Mouse (Mus musculus) cerebellum, adult 9-11 months (tissue): ENCODE measurements around the gene P3h4.

Experiments
- DNase-seq: peaks from one replicate; pipeline ENCODE4 v3.0.0; 2022

P3h4 gene

DNA sequence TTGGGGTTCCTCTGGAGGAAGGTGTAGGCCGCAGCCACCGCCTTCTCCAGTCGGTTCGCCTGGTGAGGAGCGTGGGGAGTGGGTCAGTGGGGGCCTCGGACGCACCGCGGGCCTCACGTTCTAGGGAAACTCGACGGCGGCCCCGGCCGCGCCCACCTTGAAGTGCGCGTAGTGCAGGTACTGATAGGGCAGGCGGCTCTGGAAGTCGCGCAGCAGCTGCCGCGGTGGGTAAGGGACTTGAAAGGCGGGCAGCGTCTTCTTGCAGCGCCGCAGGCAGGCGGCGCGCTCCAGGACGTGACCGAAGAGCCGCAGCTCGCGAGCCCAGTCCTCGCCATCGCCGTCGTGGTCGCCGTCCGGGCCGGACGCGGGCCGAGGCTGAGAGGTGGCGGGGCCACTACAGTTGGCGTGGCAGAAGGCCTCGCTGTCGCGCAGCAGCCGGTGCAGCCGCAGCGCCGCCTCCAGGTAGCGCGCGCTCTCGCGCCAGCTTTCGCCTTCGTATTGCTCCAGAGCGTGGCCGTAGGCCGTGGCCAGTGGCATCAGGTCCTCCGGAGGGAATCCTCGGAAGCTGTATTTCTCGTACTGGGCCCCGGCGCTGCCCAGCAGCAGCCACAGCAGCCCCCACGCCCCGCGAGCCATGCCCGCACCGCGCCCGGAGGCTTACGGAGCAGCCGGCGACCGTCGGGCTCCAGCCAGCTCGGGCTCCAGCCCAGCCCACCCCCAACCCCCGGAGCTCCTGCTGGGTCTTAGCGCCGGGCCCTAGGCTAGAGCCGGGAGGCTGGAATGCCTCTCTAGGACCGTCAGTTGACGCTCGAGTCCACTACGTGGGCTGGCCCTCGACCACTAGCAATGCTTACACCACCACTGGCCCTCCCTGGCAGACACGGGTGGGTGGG, at the start of gene P3h4:
Gene P3h4, minus strand, starts transcription at position 816 of the 893 bp plus-strand sequence.
- peak; percentile 89 for DNase-seq

DNA sequence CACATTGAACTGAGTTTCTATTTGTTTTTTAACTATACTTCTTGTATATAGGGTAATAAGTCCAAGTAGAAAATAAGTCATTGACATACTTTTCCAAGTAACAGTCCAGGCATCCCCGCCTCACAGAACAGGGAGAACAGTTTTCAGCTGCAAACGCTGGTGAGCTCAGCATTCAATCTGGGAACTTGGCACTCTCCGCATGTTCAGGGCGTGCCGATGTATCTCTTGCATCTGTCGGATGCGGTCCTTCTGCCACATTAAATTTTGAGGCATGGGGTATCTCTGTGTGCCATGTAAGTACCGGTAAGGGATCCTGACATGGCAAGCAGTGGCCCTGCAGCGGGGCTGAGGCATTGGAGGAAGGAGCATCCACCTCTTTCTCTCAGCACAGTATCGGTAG, 48.1 kb upstream of the P3h4 start:
- no peak for DNase-seq

DNA sequence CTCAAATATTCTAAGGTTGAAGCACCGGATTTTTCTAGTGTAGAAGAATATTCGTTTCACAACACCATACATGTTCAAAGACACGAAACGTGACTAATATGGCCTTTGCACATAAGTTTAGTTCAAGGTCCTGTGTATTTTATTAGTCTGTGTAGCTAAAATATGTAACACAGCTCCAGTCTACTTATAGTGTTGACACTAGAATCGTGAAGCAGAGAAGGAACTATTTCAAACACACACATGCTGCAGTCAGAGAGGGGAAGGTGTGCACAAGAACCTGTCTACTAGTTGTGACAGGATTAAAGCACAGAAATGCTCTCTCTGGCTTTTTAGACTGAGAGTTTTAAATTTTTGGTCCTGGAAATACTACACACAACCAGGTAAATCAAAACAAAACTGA, 43.1 kb upstream of the P3h4 start:
- DNase-seq: no peak

DNA sequence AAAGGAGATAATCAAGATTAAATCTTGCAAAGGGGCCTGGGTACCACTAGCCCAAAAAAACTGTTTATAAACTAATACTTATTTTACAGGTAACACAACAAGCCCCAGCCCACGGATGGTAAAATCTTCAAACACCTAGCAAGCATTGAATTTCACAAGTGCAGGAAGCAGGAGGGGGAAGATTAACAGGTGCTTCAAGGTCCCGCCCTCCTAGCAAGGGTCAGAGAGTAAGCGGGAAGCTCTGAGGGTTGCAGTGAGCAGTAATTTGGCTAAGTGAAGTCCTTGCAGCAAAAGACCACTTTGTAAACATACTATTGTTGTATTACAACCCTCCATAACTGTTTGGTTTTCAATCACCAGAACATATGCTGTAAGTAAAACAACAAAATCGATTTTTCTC, 42.6 kb upstream of the P3h4 start:
- no peak for DNase-seq

GRCm38 (mm10) chr11:100442625-100443024, 28.0 kb upstream of the P3h4 start:
- DNase-seq: no peak

DNA sequence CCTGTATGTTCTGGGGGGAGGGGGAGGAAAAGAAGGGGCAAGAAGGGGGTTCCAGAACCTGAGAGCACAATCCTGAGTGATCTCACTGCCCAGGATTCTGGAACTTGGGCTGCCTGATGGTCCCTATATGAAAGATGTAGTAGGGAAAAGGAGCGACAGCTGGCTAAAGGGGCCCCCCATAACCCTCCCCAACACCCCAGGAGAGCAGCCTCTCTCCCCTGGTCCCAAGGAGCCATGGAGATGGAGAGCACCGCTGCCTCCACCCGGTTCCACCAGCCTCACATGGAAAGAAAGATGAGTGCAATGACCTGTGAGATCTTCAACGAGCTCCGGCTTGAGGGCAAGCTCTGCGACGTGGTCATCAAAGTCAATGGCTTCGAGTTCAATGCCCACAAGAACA, 27.2 kb upstream of the P3h4 start, which contains the start of the genes Nt5c3b and Klhl10:
Gene Nt5c3b, minus strand, starts transcription at position 12 of the 400 bp plus-strand sequence.
Gene Klhl10, plus strand, starts transcription at position 121 of the 400 bp plus-strand sequence.
- DNase-seq: no peak

DNA sequence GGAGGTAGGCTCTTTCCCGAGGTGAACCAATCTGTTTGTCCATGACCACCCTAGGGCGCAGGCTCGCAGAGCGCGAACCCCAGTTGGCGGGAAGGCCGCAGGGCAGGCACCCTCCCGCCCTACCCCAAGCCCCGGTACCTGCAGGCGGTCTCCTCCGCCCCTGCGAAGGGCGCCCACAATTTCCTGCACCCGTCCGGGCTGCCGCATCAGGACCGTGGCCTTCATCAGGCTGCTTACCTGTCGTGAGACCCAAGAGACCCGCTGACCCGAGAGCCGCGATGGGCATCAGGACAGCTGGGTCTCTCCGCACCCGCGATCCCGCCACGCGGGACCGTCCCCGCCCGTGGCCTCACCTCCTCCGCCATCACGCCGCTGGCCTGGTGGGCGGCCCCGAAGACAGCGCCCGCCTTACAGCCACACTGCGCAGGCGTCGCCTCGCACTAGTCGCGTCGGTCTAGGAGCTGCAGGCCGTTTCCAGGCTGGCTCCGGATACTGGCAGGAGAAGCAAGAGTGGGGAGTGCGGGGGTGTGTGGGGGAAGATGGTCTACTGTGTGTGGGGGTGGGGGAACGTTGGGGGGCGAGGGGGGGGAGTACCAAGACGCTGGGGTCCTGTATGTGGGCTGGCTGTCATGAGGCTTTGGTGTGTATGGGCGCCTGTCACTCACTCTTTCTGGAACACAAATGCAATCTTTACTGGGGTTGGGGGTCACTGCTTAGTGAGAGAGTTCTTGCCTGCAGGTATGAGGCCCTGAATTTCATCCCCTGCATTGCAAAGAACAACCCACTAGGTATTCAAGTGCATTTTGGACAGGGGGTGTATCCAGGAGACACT, 26.3 kb upstream of the P3h4 start:
- peak; percentile 87 for DNase-seq

GRCm38 (mm10) chr11:100437901-100438300, 23.3 kb upstream of the P3h4 start:
- DNase-seq: no peak

GRCm38 (mm10) chr11:100435678-100436246, 21.1 kb upstream of the P3h4 start:
- no peak for DNase-seq

DNA sequence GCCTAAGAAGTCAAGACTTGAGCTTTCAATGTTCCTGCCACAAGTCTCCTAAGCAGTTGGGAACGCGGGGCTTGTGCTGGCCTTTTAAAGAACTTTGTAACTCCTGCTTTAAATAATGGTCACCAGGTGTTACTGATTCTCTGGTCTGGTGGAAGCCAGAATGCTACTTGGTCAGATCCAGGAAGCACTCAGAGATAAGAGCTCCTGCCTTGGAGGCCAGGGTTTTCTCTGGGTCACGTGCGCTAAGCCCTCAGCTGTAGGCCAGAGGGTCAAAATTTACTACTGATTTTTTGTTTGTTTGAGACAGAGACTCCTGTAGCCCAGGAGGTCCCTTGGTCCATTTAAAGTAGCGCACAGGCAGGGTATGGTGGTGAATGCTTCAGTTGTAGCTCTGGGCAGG, 17.4 kb upstream of the P3h4 start:
- DNase-seq: no peak

DNA sequence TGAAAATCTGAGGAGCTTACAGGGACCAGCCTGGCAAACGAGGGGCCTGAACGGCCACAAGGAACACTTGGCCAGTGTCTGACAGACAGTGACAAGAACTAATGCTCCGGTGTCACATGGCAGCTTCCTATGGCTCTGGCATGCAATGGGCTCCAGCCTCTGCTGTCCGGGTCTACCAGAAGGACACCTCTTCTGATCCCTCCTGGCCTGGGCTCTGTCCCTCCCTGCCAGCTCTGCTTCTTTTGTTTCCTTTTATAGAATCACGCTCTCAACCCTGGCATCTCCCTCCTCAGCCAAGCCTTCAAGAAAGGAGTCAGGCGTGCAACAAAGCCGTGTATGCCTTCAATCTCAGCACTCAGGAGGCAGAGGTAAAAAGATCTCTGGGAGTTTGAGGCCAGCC, 15.4 kb upstream of the P3h4 start:
- no peak for DNase-seq

DNA sequence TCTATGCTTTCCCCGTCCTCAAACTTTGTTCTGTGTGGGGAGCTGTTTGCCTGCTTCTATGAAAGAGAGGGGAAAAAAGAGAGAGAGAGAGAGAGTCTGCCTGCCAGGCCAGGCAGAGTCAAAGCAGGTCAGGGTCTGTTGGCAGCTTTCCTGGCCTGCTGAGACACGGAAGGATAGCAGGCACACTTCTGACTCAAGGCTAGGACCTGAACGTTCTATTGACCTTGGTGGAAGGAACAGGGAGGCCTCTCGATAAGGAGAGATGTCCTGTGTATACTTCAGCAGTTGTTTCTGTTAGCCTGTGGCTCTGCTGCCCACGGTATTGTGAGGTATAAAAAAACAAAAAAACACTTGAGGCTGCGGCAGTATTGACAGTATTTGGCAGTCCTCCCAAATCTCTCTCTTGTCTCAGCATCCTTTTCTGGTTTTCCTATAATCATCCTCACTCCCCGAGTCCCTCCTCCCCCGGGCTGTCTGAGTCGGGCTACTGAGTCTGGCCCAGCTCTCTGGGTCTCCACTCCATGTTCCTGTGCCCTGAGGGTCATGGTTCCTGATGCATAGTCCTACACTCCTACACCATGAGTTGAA, 14.1 kb upstream of the P3h4 start:
- no peak for DNase-seq

GRCm38 (mm10) chr11:100426820-100427219, 12.2 kb upstream of the P3h4 start:
- DNase-seq: no peak

GRCm38 (mm10) chr11:100425851-100426250, 11.2 kb upstream of the P3h4 start:
- peak; percentile 68 for DNase-seq

DNA sequence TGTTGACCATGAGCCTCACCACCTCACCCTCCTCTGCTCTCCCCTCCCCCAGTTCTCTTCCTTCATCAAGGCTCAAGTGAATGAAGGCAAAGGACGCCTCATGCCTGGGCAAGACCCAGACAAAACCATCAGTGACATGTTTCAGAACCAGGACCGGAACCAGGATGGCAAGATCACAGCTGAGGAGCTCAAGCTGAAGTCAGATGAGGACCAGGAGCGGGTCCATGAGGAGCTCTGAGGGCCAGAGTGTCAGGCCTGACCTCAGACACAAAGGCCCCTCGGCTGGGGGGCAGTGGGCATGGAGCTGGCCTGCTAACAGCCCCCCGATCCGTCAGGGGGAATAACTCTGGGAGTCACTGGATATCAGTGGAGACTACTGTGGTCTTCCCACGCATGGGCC, 9.2 kb upstream of the P3h4 start:
- DNase-seq: no peak

DNA sequence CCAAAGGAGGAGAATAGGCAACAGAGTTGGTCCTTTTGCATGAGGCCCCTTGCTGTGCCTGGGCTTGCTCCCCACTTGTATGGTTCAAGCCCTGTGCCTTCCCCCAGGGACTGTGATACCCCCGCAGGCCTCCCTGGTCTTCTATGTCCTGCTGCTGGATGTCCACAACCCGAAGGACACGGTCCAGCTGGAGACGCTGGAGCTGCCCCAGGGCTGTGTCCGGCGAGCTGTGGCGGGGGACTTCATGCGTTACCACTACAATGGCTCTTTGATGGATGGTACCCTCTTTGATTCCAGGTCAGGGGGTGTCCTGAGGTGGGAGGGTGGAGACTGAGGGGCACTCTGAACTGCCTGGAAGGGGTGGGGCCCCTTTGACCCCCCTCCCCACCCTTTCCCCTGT, 6.9 kb upstream of the P3h4 start:
- DNase-seq: no peak

DNA sequence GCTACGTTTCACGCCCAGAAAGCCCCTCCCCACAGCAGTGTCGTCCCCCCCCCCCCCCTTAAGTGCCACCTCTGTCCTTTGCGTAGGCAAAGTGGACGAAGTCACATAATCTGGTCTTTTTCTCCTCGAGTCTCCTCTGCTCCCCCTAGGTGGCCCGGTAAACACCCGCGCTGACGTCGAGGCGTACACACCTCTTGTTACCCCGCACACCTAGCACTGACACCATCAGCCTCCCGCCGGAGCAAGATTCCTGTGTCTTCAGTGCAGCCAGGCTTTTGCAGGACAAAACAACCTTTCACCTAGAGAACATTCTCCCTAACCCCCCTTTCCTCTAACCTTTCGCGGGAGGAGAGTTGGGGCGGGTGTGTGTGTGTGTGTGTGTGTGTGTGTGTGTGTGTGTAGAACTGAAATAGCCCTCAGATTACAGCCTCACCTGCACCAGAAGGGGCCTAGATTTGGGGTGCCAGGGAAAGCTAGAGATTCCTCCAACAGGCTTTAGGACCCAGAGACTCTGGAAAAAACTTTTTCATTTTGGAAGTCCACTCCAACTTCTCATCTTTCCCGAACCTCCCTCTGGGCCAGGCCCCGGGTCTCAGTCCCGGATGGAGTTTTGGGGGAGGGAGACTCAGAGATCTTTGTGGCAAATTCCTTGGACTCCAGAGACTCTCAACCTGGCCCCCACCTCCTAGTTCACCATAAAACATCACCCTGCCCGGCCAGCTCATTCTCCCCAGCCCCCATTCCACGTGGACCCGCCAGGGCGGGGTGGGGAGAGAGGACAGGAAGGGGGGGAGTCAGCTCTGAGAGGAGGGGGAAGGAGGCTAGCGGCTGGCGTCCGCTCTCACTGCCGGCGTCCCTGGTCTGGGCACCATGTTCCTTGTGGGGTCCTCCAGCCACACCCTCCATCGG, 532 bp upstream of the P3h4 start, which contains the start of gene Fkbp10:
Gene Fkbp10, plus strand, starts transcription at position 784 of the 909 bp plus-strand sequence.
- peak; percentile 59 for DNase-seq

DNA sequence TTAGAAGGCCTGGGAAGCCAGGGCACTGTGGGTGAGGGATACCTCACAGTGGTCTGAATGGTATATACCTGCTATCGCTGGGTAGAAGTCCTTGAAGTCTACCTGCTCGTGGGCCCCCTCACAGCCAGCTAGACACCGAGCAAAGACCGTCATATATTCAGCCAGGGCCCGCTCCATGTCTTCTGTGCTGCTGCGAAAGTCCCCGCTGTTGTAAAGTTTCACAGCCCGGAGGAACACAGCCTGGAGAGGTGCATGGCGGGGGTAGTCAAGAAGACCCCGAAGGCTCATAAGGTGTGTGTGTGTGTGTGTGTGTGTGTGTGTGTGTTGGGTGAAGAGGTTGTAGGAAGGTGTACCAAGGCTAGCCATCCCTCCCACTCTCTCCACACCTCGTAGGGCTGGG, 1.1 kb downstream of the P3h4 start:
- no peak for DNase-seq

DNA sequence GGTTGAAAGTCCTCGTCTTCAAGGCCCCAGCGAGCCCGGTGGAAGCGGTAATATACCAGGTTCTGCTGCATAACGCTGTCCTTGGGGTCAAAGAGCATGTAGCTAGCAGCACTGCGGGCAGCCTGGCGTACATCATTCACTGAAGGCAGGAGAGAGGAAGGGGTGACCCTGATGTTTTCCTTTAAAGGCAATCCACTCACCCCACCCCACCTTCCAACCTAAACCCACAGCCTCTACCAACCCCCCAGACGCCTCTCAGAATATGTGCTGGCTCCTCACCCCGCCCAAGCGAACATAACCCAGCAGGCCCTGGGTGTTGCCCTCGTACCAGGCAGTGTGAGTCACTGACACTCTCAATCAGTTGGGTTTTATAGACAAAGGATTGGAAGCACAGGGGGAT, 2.9 kb downstream of the P3h4 start:
- DNase-seq: no peak

- peak; percentile 72 for DNase-seq
Observed at GRCm38 (mm10) chr11:100409686-100410085, 5.0 kb downstream of the P3h4 start.

DNA sequence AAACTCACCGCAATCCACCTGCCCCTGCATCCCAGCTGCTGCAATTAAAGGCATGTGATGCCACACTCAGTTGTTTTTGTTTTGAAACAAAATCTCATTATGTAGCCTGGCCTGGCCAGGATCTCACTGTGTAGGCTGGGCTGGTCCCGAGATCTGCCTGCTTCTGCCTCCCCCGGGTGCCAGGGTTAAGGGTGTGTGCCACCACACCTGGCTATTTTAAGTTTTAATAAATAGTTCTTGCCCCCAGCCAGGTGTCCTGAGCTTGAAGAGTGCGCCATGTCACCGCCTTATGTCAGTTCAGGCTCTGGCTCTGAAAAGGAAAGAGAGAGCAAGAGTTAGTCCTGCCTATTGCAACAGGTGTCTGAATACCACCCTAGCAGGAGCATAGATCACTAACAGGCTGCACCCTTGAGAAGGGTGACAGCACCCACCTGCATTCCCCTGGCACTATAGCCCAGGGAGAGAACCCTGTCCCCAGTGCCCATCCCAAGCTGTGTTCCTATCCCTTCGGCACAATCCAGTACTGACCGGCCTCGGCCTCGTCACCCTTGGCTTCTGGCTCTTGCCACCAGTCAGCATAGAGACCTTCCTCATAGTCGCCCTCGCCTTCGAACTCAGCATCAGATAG, 5.7 kb downstream of the P3h4 start:
- peak; percentile 60 for DNase-seq
